Mouse (Mus musculus): ENCODE results near the gene Wbp2nl. TPM values are rescaled to one million over a fixed set of nuclear protein-coding genes. Genes with fewer than 3 reads are reported as not detected.

Gene Wbp2nl
- 0.13 TPM in 1 of 2 replicates, not detected in the other for polyA plus RNA-seq (2016; fragmentation: Nextera tagmentation; extraction: Ambion mirVana)

GRCm38 (mm10) chr15:82298764-82299561 lies at the start of gene Wbp2nl:
Gene Wbp2nl (plus strand): TSS chr15:82298954.
- H3K4me2 ChIP-seq (replicated peaks), result no peak within 1 kb of the TSS
- ATAC-seq (ENCODE audit: low FRiP score, low read depth), result no peak
- H3K27me3 ChIP-seq, result peaks cover 9% of the 10 kb centered on the region; the same call in 1 of the 2 replicates

GRCm38 (mm10) chr15:82251579-82251978 lies 47.2 kb upstream of the Wbp2nl start:
- Histone ChIP-seq H3K4me2 (replicated peaks) (no peak overlapping the region), H3K27ac (replicated peaks) (no peak overlapping the region), H3K4me3 (no peak overlapping the region), H3K9me3 (no peaks in the 10 kb centered on the region), H3K9ac (replicated peaks) (no peak overlapping the region), H3K27me3 (no peaks in the 10 kb centered on the region), H3K4me1 (peaks cover 17% of the 10 kb centered on the region), H3K36me3 (no peaks in the 10 kb centered on the region)
- 95% methylated on average over 3 of the region's 3 CpGs for WGBS
- ATAC-seq (ENCODE audit: low FRiP score, low read depth), result no peak

More at GRCm38 (mm10) chr15:82298764-82299561, at the start of gene Wbp2nl:
- H3K9ac ChIP-seq (replicated peaks), result no peak within 1 kb of the TSS
- WGBS, result 61% methylated on average over 39 of the region's 39 CpGs
- no peak within 1 kb of the TSS for H3K27ac ChIP-seq (replicated peaks)
- peaks cover 4% of the 10 kb centered on the region; the same call in 1 of the 2 replicates for H3K9me3 ChIP-seq
- no peak within 1 kb of the TSS for H3K4me3 ChIP-seq
- no peaks in the 10 kb centered on the region for H3K36me3 ChIP-seq
- peaks cover 4% of the 10 kb centered on the region for H3K4me1 ChIP-seq

GRCm38 (mm10) chr15:82252097-82252496 lies 46.7 kb upstream of the Wbp2nl start, which contains the start of gene 1500009C09Rik:
Gene 1500009C09Rik (plus strand): TSS chr15:82252397.
- Histone ChIP-seq H3K4me1 (peaks cover 22% of the 10 kb centered on the region), H3K4me2 (replicated peaks) (no peak within 1 kb of the TSS), H3K9me3 (no peaks in the 10 kb centered on the region), H3K9ac (replicated peaks) (no peak within 1 kb of the TSS), H3K4me3 (no peak within 1 kb of the TSS), H3K36me3 (no peaks in the 10 kb centered on the region), H3K27me3 (no peaks in the 10 kb centered on the region), H3K27ac (replicated peaks) (no peak within 1 kb of the TSS)
- no peak for ATAC-seq (ENCODE audit: low FRiP score, low read depth)
- 91% methylated on average over 6 of the region's 6 CpGs for WGBS

DNA sequence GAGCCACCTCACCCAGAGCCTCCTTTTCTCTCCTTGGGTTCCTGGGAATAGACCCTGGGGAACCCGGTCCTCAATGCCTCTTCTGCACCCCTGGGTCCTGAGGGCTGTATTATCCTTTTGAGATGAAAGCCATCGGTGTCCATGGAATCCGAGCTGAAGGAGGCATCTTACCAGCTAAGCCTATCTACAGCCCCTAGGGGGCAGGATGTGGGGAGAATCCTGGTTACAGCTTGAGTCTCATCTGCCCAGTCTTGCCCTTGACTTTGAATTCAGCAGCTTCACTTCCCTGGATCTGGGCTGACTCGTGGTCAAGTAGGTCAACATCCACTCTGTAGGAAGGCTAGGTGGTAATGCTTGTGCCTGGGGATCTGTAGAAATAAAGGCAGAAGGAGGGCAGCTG lies 43.5 kb upstream of the Wbp2nl start:
- Histone ChIP-seq H3K27me3 (peaks cover 11% of the 10 kb centered on the region; the same call in 1 of the 2 replicates), H3K4me3 (no peak overlapping the region), H3K9me3 (no peaks in the 10 kb centered on the region), H3K36me3 (no peaks in the 10 kb centered on the region), H3K27ac (replicated peaks) (peak overlapping the region; percentile 79), H3K4me2 (replicated peaks) (peak overlapping the region; percentile 54; the same call in 1 of the 2 replicates), H3K4me1 (peaks cover 29% of the 10 kb centered on the region), H3K9ac (replicated peaks) (no peak overlapping the region)
- ATAC-seq (ENCODE audit: low FRiP score, low read depth), result peak; percentile 28; the same call in 1 of the 2 replicates
- WGBS, result 46% methylated on average over 4 of the region's 4 CpGs

- whole genome bisulfite sequencing, result 9% methylated on average over 10 of the region's 10 CpGs
- ATAC-seq (ENCODE audit: low FRiP score, low read depth), result peak; percentile 85
Observed at GRCm38 (mm10) chr15:82255944-82256383, 42.8 kb upstream of the Wbp2nl start.

DNA sequence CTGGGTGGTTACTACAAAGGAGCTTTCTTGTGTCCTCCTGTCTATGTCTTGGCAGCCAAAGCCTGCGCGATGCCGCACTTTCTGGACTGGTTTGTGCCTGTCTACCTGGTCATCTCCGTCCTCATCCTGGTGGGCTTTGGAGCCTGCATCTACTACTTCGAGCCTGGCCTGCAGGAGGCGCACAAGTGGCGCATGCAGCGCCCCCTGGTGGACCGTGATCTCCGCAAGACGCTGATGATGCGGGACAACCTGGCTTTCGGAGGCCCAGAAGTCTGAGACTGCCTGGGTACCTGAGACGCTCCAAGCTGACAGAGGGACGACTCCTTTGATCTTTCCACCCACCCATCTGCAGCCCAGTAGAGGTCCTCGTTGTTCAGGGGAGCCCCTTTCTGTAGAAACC lies 39.2 kb upstream of the Wbp2nl start:
- Histone ChIP-seq H3K9me3 (no peaks in the 10 kb centered on the region), H3K27ac (replicated peaks) (no peak overlapping the region), H3K9ac (replicated peaks) (no peak overlapping the region), H3K4me3 (no peak overlapping the region), H3K27me3 (peaks cover 20% of the 10 kb centered on the region; the same call in 1 of the 2 replicates), H3K4me2 (replicated peaks) (no peak overlapping the region), H3K36me3 (no peaks in the 10 kb centered on the region), H3K4me1 (peaks cover 29% of the 10 kb centered on the region)
- WGBS, result 13% methylated on average over 16 of the region's 16 CpGs
- no peak for ATAC-seq (ENCODE audit: low FRiP score, low read depth)

More at GRCm38 (mm10) chr15:82255944-82256383, 42.8 kb upstream of the Wbp2nl start:
- peak overlapping the region; percentile 43 for H3K9ac ChIP-seq (replicated peaks)
- H3K27ac ChIP-seq (replicated peaks), result peak overlapping the region; percentile 79
- no peaks in the 10 kb centered on the region for H3K36me3 ChIP-seq
- H3K4me2 ChIP-seq (replicated peaks), result peak overlapping the region; percentile 54
- peaks cover 15% of the 10 kb centered on the region; the same call in 1 of the 2 replicates for H3K27me3 ChIP-seq
- H3K4me3 ChIP-seq, result peak overlapping the region; percentile 43
- H3K4me1 ChIP-seq, result peaks cover 29% of the 10 kb centered on the region
- H3K9me3 ChIP-seq, result no peaks in the 10 kb centered on the region

- Histone ChIP-seq H3K4me1 (peaks cover 21% of the 10 kb centered on the region), H3K9me3 (no peaks in the 10 kb centered on the region), H3K4me2 (replicated peaks) (no peak overlapping the region), H3K27me3 (0 out of 2 replicates have a peak, but pooled peaks cover 5% of the 10 kb centered on the region), H3K9ac (replicated peaks) (no peak overlapping the region), H3K4me3 (no peak overlapping the region), H3K36me3 (no peaks in the 10 kb centered on the region), H3K27ac (replicated peaks) (no peak overlapping the region)
- ATAC-seq (ENCODE audit: low FRiP score, low read depth), result no peak
- 13% methylated on average over 6 of the region's 6 CpGs for WGBS
Observed at GRCm38 (mm10) chr15:82266356-82266755, 32.4 kb upstream of the Wbp2nl start.

DNA sequence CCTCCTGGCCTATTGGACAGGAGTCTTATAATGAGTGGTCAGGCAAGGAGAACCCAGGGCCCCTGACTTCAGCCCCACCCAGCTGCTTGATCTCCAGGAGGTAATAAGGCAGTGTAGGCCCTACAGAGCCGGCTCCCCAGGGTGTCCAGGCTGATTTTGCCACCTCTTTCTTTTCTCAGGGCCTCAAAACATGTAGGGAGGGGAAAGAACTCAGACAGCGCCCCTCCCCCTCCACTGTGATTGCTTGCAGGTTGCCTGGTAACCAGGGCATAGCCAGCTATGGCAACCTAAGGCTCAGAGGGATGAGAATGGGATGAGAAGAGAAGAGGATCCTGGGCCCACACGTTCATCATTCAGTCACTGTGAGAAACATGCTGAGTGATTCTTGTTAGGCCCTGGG lies 30.6 kb upstream of the Wbp2nl start:
- WGBS, result 10% methylated on average over 3 of the region's 3 CpGs
- Histone ChIP-seq H3K4me3 (no peak overlapping the region), H3K4me1 (peaks cover 26% of the 10 kb centered on the region), H3K4me2 (replicated peaks) (peak overlapping the region; percentile 21; the same call in 1 of the 2 replicates), H3K27me3 (peaks cover 21% of the 10 kb centered on the region), H3K9ac (replicated peaks) (no peak overlapping the region; the same call in 1 of the 2 replicates), H3K36me3 (no peaks in the 10 kb centered on the region), H3K27ac (replicated peaks) (peak overlapping the region; percentile 75), H3K9me3 (no peaks in the 10 kb centered on the region)
- ATAC-seq (ENCODE audit: low FRiP score, low read depth), result 0 out of 2 replicates have a peak, but pooled peaks have one; percentile 44

GRCm38 (mm10) chr15:82268783-82269182 lies 30.0 kb upstream of the Wbp2nl start:
- Histone ChIP-seq H3K4me2 (replicated peaks) (no peak overlapping the region), H3K4me1 (peaks cover 27% of the 10 kb centered on the region), H3K4me3 (no peak overlapping the region), H3K27me3 (peaks cover 27% of the 10 kb centered on the region), H3K27ac (replicated peaks) (peak overlapping the region; percentile 75), H3K9ac (replicated peaks) (no peak overlapping the region), H3K9me3 (no peaks in the 10 kb centered on the region), H3K36me3 (no peaks in the 10 kb centered on the region)
- WGBS, result 85% methylated on average over 9 of the region's 9 CpGs
- no peak for ATAC-seq (ENCODE audit: low FRiP score, low read depth)

GRCm38 (mm10) chr15:82271201-82271600 lies 27.6 kb upstream of the Wbp2nl start:
- no peaks in the 10 kb centered on the region for H3K9me3 ChIP-seq
- ATAC-seq (ENCODE audit: low FRiP score, low read depth), result no peak
- peaks cover 41% of the 10 kb centered on the region for H3K4me1 ChIP-seq
- H3K4me2 ChIP-seq (replicated peaks), result no peak overlapping the region
- H3K27me3 ChIP-seq, result peaks cover 33% of the 10 kb centered on the region
- WGBS, result 3% methylated on average over 5 of the region's 5 CpGs
- no peaks in the 10 kb centered on the region for H3K36me3 ChIP-seq
- no peak overlapping the region for H3K4me3 ChIP-seq
- 0 out of 2 replicates have a peak overlapping the region, but pooled peaks have one; percentile 46 for H3K27ac ChIP-seq (replicated peaks)
- no peak overlapping the region for H3K9ac ChIP-seq (replicated peaks)

GRCm38 (mm10) chr15:82272295-82272694 lies 26.5 kb upstream of the Wbp2nl start:
- Histone ChIP-seq H3K27ac (replicated peaks) (no peak overlapping the region), H3K4me3 (no peak overlapping the region), H3K4me1 (peaks cover 52% of the 10 kb centered on the region), H3K36me3 (0 out of 2 replicates have a peak, but pooled peaks cover under 1% of the 10 kb centered on the region), H3K4me2 (replicated peaks) (no peak overlapping the region), H3K9ac (replicated peaks) (no peak overlapping the region), H3K27me3 (peaks cover 33% of the 10 kb centered on the region), H3K9me3 (no peaks in the 10 kb centered on the region)
- 93% methylated on average over 6 of the region's 6 CpGs for WGBS
- ATAC-seq (ENCODE audit: low FRiP score, low read depth), result no peak

DNA sequence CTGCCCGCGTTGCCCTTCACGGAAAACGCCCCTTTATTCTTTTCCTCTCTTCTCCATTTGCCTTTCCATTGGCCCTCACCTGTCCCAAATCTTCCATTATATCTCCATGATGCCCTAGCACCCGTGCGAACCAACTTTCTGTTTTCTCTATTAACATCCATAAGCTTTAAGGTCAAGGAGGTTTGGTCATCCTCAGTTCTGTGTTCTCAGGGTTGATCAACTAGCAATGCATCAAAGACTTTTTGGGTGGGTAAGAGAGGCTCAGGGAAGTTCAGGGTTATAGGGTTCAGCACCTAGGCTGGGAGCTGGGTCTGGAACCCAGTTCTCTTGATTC lies 24.2 kb upstream of the Wbp2nl start, which contains the start of gene Sept3:
TSS of gene Sept3 (plus strand) at position 301 of the 334 bp plus-strand sequence.
- Histone ChIP-seq H3K9ac (replicated peaks) (peak within 1 kb of the TSS; percentile 88), H3K4me2 (replicated peaks) (peak within 1 kb of the TSS; percentile 91), H3K4me1 (peaks cover 45% of the 10 kb centered on the region), H3K4me3 (peak within 1 kb of the TSS; percentile 71), H3K36me3 (peaks cover 11% of the 10 kb centered on the region), H3K9me3 (no peaks in the 10 kb centered on the region), H3K27ac (replicated peaks) (peak within 1 kb of the TSS; percentile 97), H3K27me3 (peaks cover 33% of the 10 kb centered on the region)
- 29% methylated on average over 6 of the region's 6 CpGs for WGBS
- no peak for ATAC-seq (ENCODE audit: low FRiP score, low read depth)
